Mouse (Mus musculus) hematopoietic stem cell, adult 5-6 weeks (primary cell): ENCODE data around the gene Uvrag. TPM values are rescaled to one million over a fixed set of nuclear protein-coding genes. Genes with fewer than 3 reads are reported as not detected.

Experiments used
- ATAC-seq, 2 experiments: fragments of 125-278 bp in 1 of 2; replicated peaks in 1 of 2; 2 replicates each; pipeline ENCODE4 v1.8.0; 2016 to 2017; ENCODE audit warnings: inconsistent platforms in 2 of 2, mild to moderate bottlenecking in 2 of 2, moderate number of reproducible peaks in 2 of 2, low read depth in 1 of 2, moderate TSS enrichment in 1 of 2; ENCODE audit not compliant: low FRiP score in 2 of 2, poor library complexity in 2 of 2, severe bottlenecking in 2 of 2, insufficient read depth in 1 of 2, low TSS enrichment in 1 of 2
- total RNA-seq: library from RNA; stranded (forward); fragments of 172-1452, 232-1000 nt; gene quantifications from 2 replicates; pipeline ENCODE4 v1.2.3, GENCODE M21; 2017

Gene Uvrag
- total RNA-seq, 1 experiment from 2014 or later, result 34.4 TPM

GRCm38 (mm10) chr7:98852950-98853650 is 287.8 kb downstream of the Uvrag start:
- ATAC-seq, result no peak

GRCm38 (mm10) chr7:98851220-98851619 is 289.7 kb downstream of the Uvrag start:
- ATAC-seq, result peak in 1 of 2 experiments; percentile 25; a peak in 1 of 4 replicates

GRCm38 (mm10) chr7:98850388-98850787 is 290.6 kb downstream of the Uvrag start:
- no peak for ATAC-seq

DNA sequence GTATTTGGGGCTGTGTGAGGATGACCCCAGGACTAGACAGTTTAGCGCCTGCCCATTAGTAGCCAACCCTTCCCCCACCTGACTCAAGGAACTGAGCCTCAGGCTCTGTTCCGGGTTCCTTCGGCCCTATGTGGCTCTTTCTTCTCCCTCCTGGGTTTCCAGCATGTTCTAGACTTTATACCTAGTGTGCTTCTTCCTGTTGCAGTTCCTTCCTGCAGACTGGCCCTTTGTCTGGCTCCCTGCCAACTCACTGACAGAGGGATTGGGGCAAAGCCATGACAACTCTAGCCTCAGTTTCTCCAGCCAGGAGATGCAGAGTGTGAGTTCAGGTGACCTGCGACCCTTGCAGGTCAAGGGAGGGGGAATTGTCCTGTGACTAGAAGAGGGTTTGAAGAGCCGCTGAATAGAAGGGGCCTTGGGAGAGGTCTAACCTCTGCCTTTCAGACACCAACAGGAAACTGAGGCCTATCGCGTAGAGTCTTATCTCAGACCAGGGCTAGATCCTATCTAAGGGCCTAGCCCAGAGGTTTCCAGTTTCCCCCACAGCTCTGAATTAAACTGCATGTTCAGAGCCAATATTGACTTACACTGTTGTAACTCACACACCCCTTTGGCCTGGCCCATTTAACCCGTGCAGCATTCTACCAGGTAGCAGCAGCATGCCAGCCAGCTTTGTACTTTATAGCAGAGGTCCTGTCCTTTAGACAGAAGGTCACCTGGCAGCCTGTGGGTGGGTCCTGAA is 291.9 kb downstream of the Uvrag start:
- ATAC-seq, result peak in 1 of 2 experiments; percentile 7; a peak in 1 of 4 replicates

GRCm38 (mm10) chr7:98843649-98844048 is 297.3 kb downstream of the Uvrag start:
- ATAC-seq, result no peak

GRCm38 (mm10) chr7:98842997-98843396 is 297.9 kb downstream of the Uvrag start:
- no peak for ATAC-seq

GRCm38 (mm10) chr7:98841802-98842201 is 299.1 kb downstream of the Uvrag start:
- ATAC-seq, result no peak

GRCm38 (mm10) chr7:98840771-98841170 is 300.2 kb downstream of the Uvrag start:
- no peak for ATAC-seq

DNA sequence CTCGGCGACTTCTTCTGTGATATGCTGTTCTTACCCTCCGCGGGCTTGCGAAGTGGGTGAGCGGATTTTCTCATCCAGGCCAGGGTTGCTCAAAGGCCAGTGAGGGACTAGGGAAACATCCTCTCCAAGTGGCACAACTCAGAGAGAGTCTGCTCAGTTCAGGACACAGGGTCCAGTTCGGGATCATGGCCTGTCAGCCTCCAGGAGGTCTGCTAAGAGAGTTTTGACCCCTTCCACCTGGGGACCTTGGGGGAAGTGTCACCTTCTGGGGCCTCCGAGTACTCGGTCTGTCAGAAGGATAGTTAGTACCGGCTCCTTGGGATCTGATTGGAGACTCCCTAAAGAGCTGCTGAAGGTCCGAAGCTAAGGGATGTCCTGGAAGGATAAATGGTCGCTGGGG is 301.6 kb downstream of the Uvrag start:
- no peak for ATAC-seq

DNA sequence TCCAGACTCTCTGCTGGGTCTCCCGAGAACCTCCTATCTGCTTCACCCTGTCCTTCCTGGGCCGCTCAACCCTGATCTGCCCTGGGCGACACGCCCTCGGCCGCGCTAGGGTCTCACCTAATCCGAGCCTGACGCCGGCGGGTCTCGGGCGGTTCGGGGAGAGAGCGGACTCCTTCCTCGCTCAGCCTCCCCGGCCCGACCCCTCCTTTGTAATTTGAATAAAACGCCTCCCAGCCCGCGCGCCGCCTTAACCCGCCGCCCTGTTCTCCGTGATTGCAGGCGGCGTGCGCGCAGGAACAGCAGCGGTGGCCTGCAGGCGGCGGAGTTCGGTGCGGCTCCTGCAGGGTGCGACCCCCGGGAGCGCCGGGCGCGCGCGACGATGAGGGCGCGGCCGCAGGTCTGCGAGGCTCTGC is 302.2 kb downstream of the Uvrag start:
- 0 out of 4 replicates have a peak, but pooled peaks of 1 of the 2 experiments have one; percentile 13 for ATAC-seq

- peak; percentile 60 to 63 for ATAC-seq
These were observed 303.0 kb downstream of the Uvrag start for GRCm38 (mm10) chr7:98837901-98838300.

GRCm38 (mm10) chr7:98836646-98837045 is 304.3 kb downstream of the Uvrag start:
- ATAC-seq, result peak; percentile 30 to 54; a peak in 2 of 4 replicates

DNA sequence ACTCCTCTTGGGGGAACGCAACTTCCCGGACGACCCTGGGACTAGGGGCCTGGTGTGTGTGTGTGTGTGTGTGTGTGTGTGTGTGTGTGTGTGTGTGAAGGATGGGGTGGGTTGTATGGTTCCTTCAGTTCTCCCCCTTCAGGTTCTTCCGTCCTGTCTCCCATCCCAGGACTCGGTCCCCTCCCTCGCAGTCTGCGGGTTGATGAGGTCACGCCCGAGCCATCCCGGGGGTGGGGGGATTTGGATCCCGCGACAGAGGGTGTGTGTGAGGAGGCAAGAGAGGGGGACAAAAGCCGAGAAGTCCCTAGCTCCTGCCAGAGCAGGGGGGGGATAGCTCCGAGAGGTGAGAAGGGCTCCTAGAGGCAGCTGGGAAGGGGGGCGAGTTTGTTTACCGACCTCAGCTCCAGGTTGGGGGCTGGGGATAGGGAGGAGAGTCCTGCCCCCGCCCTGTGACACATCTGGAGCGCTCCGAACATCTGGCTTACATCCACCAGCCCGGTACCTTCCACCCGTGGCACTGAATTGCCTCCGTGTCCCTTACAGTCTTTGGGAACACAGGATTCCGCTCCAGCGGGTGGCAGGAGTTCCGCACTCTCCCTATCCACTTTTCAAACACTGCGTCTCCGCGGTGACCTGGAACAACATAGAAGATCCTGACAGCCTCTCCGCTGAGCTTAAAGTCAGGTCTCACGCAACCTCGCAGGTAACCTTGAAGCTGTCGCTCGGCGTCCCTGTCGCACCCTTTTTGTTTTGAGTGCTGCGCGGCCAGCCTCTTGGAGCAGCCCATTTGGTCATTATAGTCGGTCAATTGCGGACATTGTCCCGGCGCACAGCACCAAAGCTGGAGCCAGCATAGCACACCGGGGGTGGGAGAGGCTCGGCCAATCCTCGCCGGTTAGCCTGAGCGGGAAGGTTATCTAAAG is 305.2 kb downstream of the Uvrag start:
- ATAC-seq, result no peak

Other genes with a start within 250 kb of the Uvrag start
- 0.69 and 5.9 TPM in 2 replicates for gene Dgat2, start 41.6 kb upstream of the Uvrag start, total RNA-seq
- 0.84 and 3.6 TPM in 2 replicates for gene Mogat2, start 97.5 kb upstream of the Uvrag start, total RNA-seq
- 0.20 TPM in 1 of 2 replicates, not detected in the other for gene Map6, start 126.3 kb upstream of the Uvrag start, total RNA-seq
- 3.1 and 5.0 TPM in 2 replicates for gene Serpinh1, start 212.1 kb upstream of the Uvrag start, total RNA-seq
- 0.15 and 0.25 TPM in 2 replicates for gene Gdpd5, start 240.3 kb upstream of the Uvrag start, total RNA-seq